Mouse (Mus musculus): ENCODE data around the gene Rps6ka5. TPM values are rescaled to one million over a fixed set of nuclear protein-coding genes. Genes with fewer than 3 reads are reported as not detected.

The Rps6ka5 gene
- total and polyA plus RNA-seq, 3 experiments, result 0.92 to 3.3 TPM; not detected in 1

GRCm38 (mm10) chr12:100636299-100636633 is 90.5 kb downstream of the Rps6ka5 start:
- H3K4me1 ChIP-seq (ENCODE audit: control insufficient read depth in 1 of 2, insufficient read depth in 2 of 2, low read length in 2 of 2), result peaks cover 9 to 10% of the 10 kb centered on the region in 2 experiments
- no peak overlapping the region for H3K9ac ChIP-seq (ENCODE audit: control insufficient read depth, low read depth, low read length, poor library complexity, severe bottlenecking)
- no peaks in the 10 kb centered on the region for H3K9me3 ChIP-seq (replicated peaks; ENCODE audit: insufficient read depth, low read length)
- H3K27ac ChIP-seq (ENCODE audit: control insufficient read depth, low read depth, low read length), result no peak overlapping the region
- H3K27me3 ChIP-seq (ENCODE audit: control insufficient read depth in 1 of 2, insufficient read depth in 2 of 2, low read length in 2 of 2), result no peaks in the 10 kb centered on the region
- TF ChIP-seq HCFC1 (IDR thresholded peaks at IDR 0.05; ENCODE audit: low read depth, low read length), result no peak
- peak; percentile 51 for TF ChIP-seq GATA1 (IDR thresholded peaks at IDR 0.05; ENCODE audit: low read depth, low read length)
- peak in 1 of 2 experiments; percentile 42; a peak in 2 of 4 replicates for TF ChIP-seq EP300 (IDR thresholded peaks at IDR 0.05; ENCODE audit: low read depth in 1 of 2, low read length in 2 of 2)
- no peak for TF ChIP-seq CHD2 (IDR thresholded peaks at IDR 0.05; ENCODE audit: low read length)
- TF ChIP-seq CTCF (IDR thresholded peaks at IDR 0.05 in 2 of 3, conservative IDR thresholded peaks at IDR 0.05 in 1 of 3; ENCODE audit: control insufficient read depth in 1 of 3, insufficient read depth in 1 of 3, low read depth in 2 of 3, low read length in 3 of 3, poor library complexity in 1 of 3, severe bottlenecking in 1 of 3), result no peak
- 0 out of 2 replicates have a peak, but pooled peaks have one; percentile 7 for TF ChIP-seq ETS1 (IDR thresholded peaks at IDR 0.05; ENCODE audit: low read depth, low read length)
- TF ChIP-seq USF1 (IDR thresholded peaks at IDR 0.05; ENCODE audit: low read depth, low read length), result no peak
- peaks cover 0 to 18% of the 10 kb centered on the region in 2 experiments; a peak in 2 of 4 replicates for H3K36me3 ChIP-seq (ENCODE audit: control insufficient read depth in 1 of 2, insufficient read depth in 2 of 2, low read length in 2 of 2)
- DNase-seq (ENCODE audit: low read depth, low spot score), result peak; percentile 19
- H3K79me2 ChIP-seq (ENCODE audit: control insufficient read depth, insufficient read depth, low read length, poor library complexity), result no peaks in the 10 kb centered on the region
- no peak overlapping the region for H3K4me3 ChIP-seq (ENCODE audit: control insufficient read depth in 1 of 2, insufficient read depth in 1 of 2, low read depth in 2 of 2, low read length in 2 of 2)

GRCm38 (mm10) chr12:100635601-100636298 is 91.0 kb downstream of the Rps6ka5 start:
- H3K4me1 ChIP-seq (ENCODE audit: control insufficient read depth in 1 of 2, insufficient read depth in 2 of 2, low read length in 2 of 2), result peaks cover 9 to 10% of the 10 kb centered on the region in 2 experiments
- no peaks in the 10 kb centered on the region for H3K79me2 ChIP-seq (ENCODE audit: control insufficient read depth, insufficient read depth, low read length, poor library complexity)
- no peaks in the 10 kb centered on the region for H3K9me3 ChIP-seq (replicated peaks; ENCODE audit: insufficient read depth, low read length)
- H3K27ac ChIP-seq (ENCODE audit: control insufficient read depth, low read depth, low read length), result no peak overlapping the region
- peaks cover 0 to 18% of the 10 kb centered on the region in 2 experiments; a peak in 2 of 4 replicates for H3K36me3 ChIP-seq (ENCODE audit: control insufficient read depth in 1 of 2, insufficient read depth in 2 of 2, low read length in 2 of 2)
- DNase-seq (ENCODE audit: low read depth, low spot score), result no peak
- no peak overlapping the region for H3K9ac ChIP-seq (ENCODE audit: control insufficient read depth, low read depth, low read length, poor library complexity, severe bottlenecking)
- no peak for TF ChIP-seq ZC3H11A (IDR thresholded peaks at IDR 0.05; ENCODE audit: low read depth, low read length)
- TF ChIP-seq ETS1 (IDR thresholded peaks at IDR 0.05; ENCODE audit: low read depth, low read length), result no peak
- no peak for TF ChIP-seq SIN3A (IDR thresholded peaks at IDR 0.05; ENCODE audit: low read length)
- TF ChIP-seq MAZ (IDR thresholded peaks at IDR 0.05; ENCODE audit: low read depth, low read length), result no peak
- no peak for TF ChIP-seq SMC3 (IDR thresholded peaks at IDR 0.05; ENCODE audit: low read depth, low read length)
- no peak for TF ChIP-seq MYC (IDR thresholded peaks at IDR 0.05; ENCODE audit: low read depth, low read length)
- TF ChIP-seq POLR2AphosphoS2 (IDR thresholded peaks at IDR 0.05; ENCODE audit: low read length), result no peak
- no peak for TF ChIP-seq ZKSCAN1 (IDR thresholded peaks at IDR 0.05; ENCODE audit: low read depth, low read length)
- TF ChIP-seq EP300 (IDR thresholded peaks at IDR 0.05; ENCODE audit: low read depth in 1 of 2, low read length in 2 of 2), result no peak; a peak in 1 of 4 replicates
- TF ChIP-seq E2F4 (IDR thresholded peaks at IDR 0.05; ENCODE audit: borderline replicate concordance, low read depth, low read length), result no peak
- TF ChIP-seq ELF1 (IDR thresholded peaks at IDR 0.05; ENCODE audit: low read depth, low read length), result no peak
- TF ChIP-seq CHD1 (IDR thresholded peaks at IDR 0.05; ENCODE audit: low read depth, low read length), result no peak
- TF ChIP-seq POLR2A (IDR thresholded peaks at IDR 0.05; ENCODE audit: control insufficient read depth in 1 of 2, insufficient read depth in 1 of 2, low read depth in 1 of 2, low read length in 2 of 2, poor library complexity in 1 of 2), result no peak
- no peaks in the 10 kb centered on the region for H3K27me3 ChIP-seq (ENCODE audit: control insufficient read depth in 1 of 2, insufficient read depth in 2 of 2, low read length in 2 of 2)
- no peak overlapping the region for H3K4me3 ChIP-seq (ENCODE audit: control insufficient read depth in 1 of 2, insufficient read depth in 1 of 2, low read depth in 2 of 2, low read length in 2 of 2)

Measured in MEL (cell line).